Mouse (Mus musculus) testis, adult 2 months (tissue): ENCODE measurements around the gene Nsg1.

Experiments
- CTCF ChIP-seq: fragments of 200-500 bp; IDR thresholded peaks from 2 replicates; pipeline ENCODE4 v1.5.1; 2012; ENCODE audit warnings: low read depth, mild to moderate bottlenecking, inconsistent platforms, low read length, moderate library complexity; ENCODE audit not compliant: control insufficient read depth, insufficient read depth, insufficient replicate concordance
- POLR2A ChIP-seq: fragments of 200-500 bp; IDR thresholded peaks from 2 replicates; pipeline ENCODE4 v1.6.1; 2012; ENCODE audit warnings: low read depth, mild to moderate bottlenecking, inconsistent platforms, low read length, moderate library complexity; ENCODE audit not compliant: control insufficient read depth

GRCm38 (mm10) chr5:38205303-38205726 is 45.6 kb upstream of the Nsg1 start:
- TF ChIP-seq POLR2A (no peak), CTCF (no peak)
